In genomic region chr10:87094249-87094648, GRCm38 (mm10) we compare ENCODE assay signal across 9 mouse cellular contexts. TPM values are rescaled to one million over a fixed set of nuclear protein-coding genes. Genes with fewer than 3 reads are reported as not detected.
DNase-seq lines count a peak whose midpoint lies in the region; ATAC-seq and TF ChIP-seq lines count a peak whose summit lies in the region.
"Had no signal": no experiment of that assay in that cellular context is flagged by ENCODE, and none has a peak within 500 bp of the region (broad histone marks: within the 10 kb centered on the region; RNA-seq: fewer than 3 reads in every experiment).

No protein-coding gene starts in this region.

- no peaks in the 10 kb centered on the region for H3K36me3 ChIP-seq in heart, postnatal 0 days (replicated peaks; ENCODE audit: control insufficient read depth, insufficient read depth, low read length)
- no peaks in the 10 kb centered on the region for H3K36me3 ChIP-seq in forebrain, embryonic 10.5 days (replicated peaks)
- H3K36me3 ChIP-seq: heart, embryonic 15.5 days had no signal

- DNase-seq in heart, postnatal 0 days (ENCODE audit: low spot score): no peak
- no peak for DNase-seq in heart, adult 11 months
- DNase-seq in ovary, postnatal 14 days (ENCODE audit: low spot score): peak; percentile 6
- DNase-seq in ovary, adult 18-20 months (ENCODE audit: low spot score): no peak
- DNase-seq in forebrain, embryonic 10.5 days (ENCODE audit: extremely low spot score, low spot score): no peak
- peak; percentile 20 to 25 for DNase-seq in thymus, postnatal 10 days (ENCODE audit: low spot score in 2 of 2)
- DNase-seq in c-Kit-positive CD71-positive TER-119-positive erythroid progenitor cells, embryonic 14.5 days (ENCODE audit: low spot score): no peak

- no peak overlapping the region for H3K4me2 ChIP-seq in heart, postnatal 0 days (ENCODE audit: low read depth, low read length)
- H3K4me2 ChIP-seq: heart, embryonic 15.5 days had no signal

- H3K9ac ChIP-seq in heart, postnatal 0 days (replicated peaks; ENCODE audit: low read depth, low read length): no peak overlapping the region
- H3K9ac ChIP-seq: heart, embryonic 15.5 days had no signal

- TF ChIP-seq EP300 in heart, postnatal 0 days (IDR thresholded peaks at IDR 0.05; ENCODE audit: low read depth): no peak

- H3K4me1 ChIP-seq in heart, postnatal 0 days (ENCODE audit: control insufficient read depth, insufficient read depth): no peaks in the 10 kb centered on the region
- peaks cover 26% of the 10 kb centered on the region for H3K4me1 ChIP-seq in forebrain, embryonic 10.5 days
- H3K4me1 ChIP-seq: heart, embryonic 15.5 days had no signal

- no peak for ATAC-seq in heart, postnatal 0 days (ENCODE audit: insufficient read depth, low read depth)
- peak; percentile 86 for ATAC-seq in megakaryocyte progenitor cell, adult 5-6 weeks (replicated peaks; ENCODE audit: poor library complexity)

- H3K27me3 ChIP-seq in heart, postnatal 0 days (ENCODE audit: control insufficient read depth, insufficient read depth, low read length): no peaks in the 10 kb centered on the region
- peaks cover 35% of the 10 kb centered on the region for H3K27me3 ChIP-seq in forebrain, embryonic 10.5 days (ENCODE audit: poor library complexity, severe bottlenecking)
- H3K27me3 ChIP-seq: heart, embryonic 15.5 days had no signal

- H3K4me3 ChIP-seq in heart, postnatal 0 days (ENCODE audit: low read depth, low read length): no peak overlapping the region
- H3K4me3 ChIP-seq in forebrain, embryonic 10.5 days: no peak overlapping the region
- H3K4me3 ChIP-seq: heart, embryonic 15.5 days had no signal

- no peaks in the 10 kb centered on the region for H3K9me3 ChIP-seq in heart, postnatal 0 days (replicated peaks; ENCODE audit: control insufficient read depth, low read length)
- H3K9me3 ChIP-seq in forebrain, embryonic 10.5 days: no peaks in the 10 kb centered on the region
- H3K9me3 ChIP-seq: heart, embryonic 15.5 days had no signal

- no peak overlapping the region for H3K27ac ChIP-seq in heart, postnatal 0 days (ENCODE audit: low read depth)
- H3K27ac ChIP-seq in forebrain, embryonic 10.5 days: 0 out of 2 replicates have a peak overlapping the region, but pooled peaks have one; percentile 40
- H3K27ac ChIP-seq: heart, embryonic 15.5 days had no signal

- peak; percentile 35 for TF ChIP-seq CTCF in heart, postnatal 0 days (IDR thresholded peaks at IDR 0.05; ENCODE audit: low read depth)

RNA-seq across cellular contexts. Expression of gene 1700113H08Rik, which starts 36.4 kb away (rescaled TPM):
- not detected in 2 replicates for total RNA-seq in heart, postnatal 0 days (2014; rRNA removed; ENCODE audit: low replicate concordance)
- 0.26 and 0.49 TPM in 2 replicates for polyA plus RNA-seq in heart, postnatal 0 days (2015; fragmentation: Nextera tagmentation; extraction: Ambion mirVana)
- not detected in 2 replicates for polyA plus RNA-seq in forebrain, embryonic 10.5 days (2016; fragmentation: Nextera tagmentation; extraction: Ambion mirVana)
- not detected in 2 replicates for total RNA-seq in megakaryocyte progenitor cell, adult 5-6 weeks (2015)
- total RNA-seq in megakaryocyte progenitor cell, adult 5-6 weeks (2017): not detected in 2 replicates

Comparison
In these comparisons a context has a peak if more than half of its experiments do, and no peak if none do; other contexts are left out.
1. DNase-seq: peak in ovary, postnatal 14 days (single experiment) and thymus, postnatal 10 days (2 of 2); none in heart, postnatal 0 days (single experiment), heart, adult 11 months (single experiment), ovary, adult 18-20 months (single experiment), forebrain, embryonic 10.5 days (single experiment) and c-Kit-positive CD71-positive TER-119-positive erythroid progenitor cells, embryonic 14.5 days (single experiment).